Mouse (Mus musculus): ENCODE results near the gene H2afy. TPM values are rescaled to one million over a fixed set of nuclear protein-coding genes. Genes with fewer than 3 reads are reported as not detected.

H2afy gene
- polyA plus RNA-seq, 1 experiment: 56.3 TPM

DNA sequence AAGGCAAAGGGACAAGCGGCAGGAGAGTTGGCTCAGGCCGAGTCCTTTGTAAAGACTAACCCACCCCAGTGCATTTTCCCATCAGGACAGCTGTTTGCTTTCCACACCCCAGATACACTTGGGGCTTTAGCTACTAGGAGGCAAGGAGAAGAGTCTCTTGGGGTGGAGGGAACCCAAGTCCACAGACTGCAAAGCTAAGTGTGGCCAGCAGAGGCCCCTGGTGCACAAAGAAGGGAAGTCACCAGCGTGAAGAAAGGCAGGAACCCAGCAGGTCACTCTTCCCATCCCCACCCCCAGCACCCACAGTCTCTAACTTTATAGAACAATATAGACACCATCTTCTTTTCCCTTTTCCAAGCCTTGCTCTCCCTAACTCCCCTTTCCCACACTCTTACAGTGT, 9.4 kb upstream of the H2afy start:
- Histone ChIP-seq H3K4me1 (ENCODE audit: control insufficient read depth, insufficient read depth, low read length) (peaks cover 10% of the 10 kb centered on the region), H3K36me3 (ENCODE audit: control insufficient read depth, insufficient read depth, low read length) (no peaks in the 10 kb centered on the region), H3K27ac (ENCODE audit: control insufficient read depth, insufficient read depth, low read depth, low read length) (no peak overlapping the region), H3K27me3 (ENCODE audit: control insufficient read depth, insufficient read depth, low read length) (no peaks in the 10 kb centered on the region), H3K4me3 (ENCODE audit: control insufficient read depth, low read depth, low read length) (no peak overlapping the region)
- TF ChIP-seq POLR2A (IDR thresholded peaks at IDR 0.05; ENCODE audit: control insufficient read depth, low read depth, low read length) (no peak), CTCF (IDR thresholded peaks at IDR 0.05; ENCODE audit: control insufficient read depth, insufficient read depth, insufficient replicate concordance, low read depth, low read length) (peak; percentile 28; the same call in 1 of the 2 replicates)

DNA sequence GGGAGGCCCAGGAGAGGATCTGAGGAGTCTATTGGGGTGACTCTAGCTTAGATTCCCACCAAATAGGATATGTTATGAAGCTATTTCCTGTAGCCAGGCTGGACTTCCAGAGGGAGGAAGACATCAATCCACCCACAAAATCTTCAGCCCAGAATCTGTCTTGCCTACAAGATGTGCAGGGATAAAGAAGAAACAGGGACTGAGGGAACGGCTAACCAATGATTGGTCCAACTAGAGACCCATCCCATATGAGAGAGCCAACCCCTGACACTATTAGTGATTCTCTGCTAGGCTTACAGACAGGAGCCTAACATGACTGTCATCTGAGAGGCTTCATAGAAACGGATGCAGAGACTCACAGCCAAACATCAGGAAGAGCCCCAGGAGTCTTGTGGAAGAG, 7.9 kb upstream of the H2afy start:
- Histone ChIP-seq H3K36me3 (ENCODE audit: control insufficient read depth, insufficient read depth, low read length) (no peaks in the 10 kb centered on the region), H3K27me3 (ENCODE audit: control insufficient read depth, insufficient read depth, low read length) (no peaks in the 10 kb centered on the region), H3K4me3 (ENCODE audit: control insufficient read depth, low read depth, low read length) (no peak overlapping the region), H3K27ac (ENCODE audit: control insufficient read depth, insufficient read depth, low read depth, low read length) (no peak overlapping the region), H3K4me1 (ENCODE audit: control insufficient read depth, insufficient read depth, low read length) (peaks cover 10% of the 10 kb centered on the region)
- no peak for TF ChIP-seq CTCF (IDR thresholded peaks at IDR 0.05; ENCODE audit: control insufficient read depth, insufficient read depth, insufficient replicate concordance, low read depth, low read length)
- TF ChIP-seq POLR2A (IDR thresholded peaks at IDR 0.05; ENCODE audit: control insufficient read depth, low read depth, low read length): no peak

DNA sequence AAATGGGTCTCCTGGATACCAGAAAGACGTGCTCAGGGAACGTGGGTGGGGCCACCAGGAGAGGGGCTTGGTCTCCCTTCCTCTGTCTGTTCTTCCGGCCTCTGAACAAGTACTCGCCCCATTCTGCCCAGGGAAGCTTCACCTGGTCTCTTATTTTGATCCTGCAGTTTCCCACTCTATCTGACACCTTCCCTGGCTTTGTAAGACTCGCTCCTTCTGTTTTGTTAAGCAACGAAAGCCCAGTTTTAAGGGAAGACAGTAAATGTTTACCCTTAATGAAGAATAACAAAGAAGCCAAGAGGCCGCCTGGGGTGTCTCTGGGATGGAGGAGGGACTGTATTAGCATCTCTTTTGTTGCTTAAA, 7.0 kb upstream of the H2afy start:
- Histone ChIP-seq H3K36me3 (ENCODE audit: control insufficient read depth, insufficient read depth, low read length) (no peaks in the 10 kb centered on the region), H3K4me1 (ENCODE audit: control insufficient read depth, insufficient read depth, low read length) (peaks cover 10% of the 10 kb centered on the region), H3K27me3 (ENCODE audit: control insufficient read depth, insufficient read depth, low read length) (no peaks in the 10 kb centered on the region), H3K4me3 (ENCODE audit: control insufficient read depth, low read depth, low read length) (no peak overlapping the region), H3K27ac (ENCODE audit: control insufficient read depth, insufficient read depth, low read depth, low read length) (no peak overlapping the region)
- TF ChIP-seq CTCF (IDR thresholded peaks at IDR 0.05; ENCODE audit: control insufficient read depth, insufficient read depth, insufficient replicate concordance, low read depth, low read length): no peak
- no peak for TF ChIP-seq POLR2A (IDR thresholded peaks at IDR 0.05; ENCODE audit: control insufficient read depth, low read depth, low read length)

DNA sequence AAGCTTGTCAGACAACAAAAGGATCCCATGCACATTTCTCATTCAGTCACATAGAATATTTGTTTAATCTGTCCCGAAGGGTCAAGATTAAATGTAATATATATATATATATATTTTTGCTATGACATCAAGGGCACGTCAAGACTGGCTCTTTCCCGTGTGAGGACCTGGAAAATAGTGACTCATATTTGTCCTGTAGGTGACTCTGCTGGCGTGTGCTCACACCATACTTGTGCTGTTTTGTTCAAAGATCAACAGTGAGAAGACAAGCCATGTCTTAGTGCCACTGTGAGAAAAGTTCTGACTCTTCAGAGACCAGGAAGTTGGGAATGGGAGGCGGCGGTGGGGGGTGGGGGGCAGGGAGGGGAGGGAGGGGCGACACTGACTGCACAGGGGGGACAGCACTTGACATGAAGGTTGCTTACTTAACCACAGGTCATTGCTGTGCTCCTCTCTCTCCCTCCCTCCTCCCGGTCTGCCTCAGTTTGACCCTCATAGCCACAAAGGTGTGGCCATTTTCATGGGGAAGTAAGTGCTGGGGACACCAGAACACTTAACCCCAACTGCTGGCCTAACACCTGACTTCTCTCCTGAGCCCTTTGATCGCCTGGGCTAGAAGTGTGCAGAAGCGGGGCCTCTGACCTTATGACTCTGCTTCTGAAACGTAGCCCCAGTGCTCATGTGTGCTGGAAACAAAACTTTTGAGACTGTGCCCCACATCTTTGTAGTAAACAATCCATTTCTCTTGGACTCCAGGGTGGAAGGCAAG, 6.4 kb upstream of the H2afy start:
- H3K4me3 ChIP-seq (ENCODE audit: control insufficient read depth, low read depth, low read length): no peak overlapping the region
- no peaks in the 10 kb centered on the region for H3K36me3 ChIP-seq (ENCODE audit: control insufficient read depth, insufficient read depth, low read length)
- no peaks in the 10 kb centered on the region for H3K27me3 ChIP-seq (ENCODE audit: control insufficient read depth, insufficient read depth, low read length)
- H3K4me1 ChIP-seq (ENCODE audit: control insufficient read depth, insufficient read depth, low read length): peaks cover 8% of the 10 kb centered on the region
- H3K27ac ChIP-seq (ENCODE audit: control insufficient read depth, insufficient read depth, low read depth, low read length): no peak overlapping the region
- TF ChIP-seq POLR2A (IDR thresholded peaks at IDR 0.05; ENCODE audit: control insufficient read depth, low read depth, low read length): no peak
- no peak for TF ChIP-seq CTCF (IDR thresholded peaks at IDR 0.05; ENCODE audit: control insufficient read depth, insufficient read depth, insufficient replicate concordance, low read depth, low read length)

DNA sequence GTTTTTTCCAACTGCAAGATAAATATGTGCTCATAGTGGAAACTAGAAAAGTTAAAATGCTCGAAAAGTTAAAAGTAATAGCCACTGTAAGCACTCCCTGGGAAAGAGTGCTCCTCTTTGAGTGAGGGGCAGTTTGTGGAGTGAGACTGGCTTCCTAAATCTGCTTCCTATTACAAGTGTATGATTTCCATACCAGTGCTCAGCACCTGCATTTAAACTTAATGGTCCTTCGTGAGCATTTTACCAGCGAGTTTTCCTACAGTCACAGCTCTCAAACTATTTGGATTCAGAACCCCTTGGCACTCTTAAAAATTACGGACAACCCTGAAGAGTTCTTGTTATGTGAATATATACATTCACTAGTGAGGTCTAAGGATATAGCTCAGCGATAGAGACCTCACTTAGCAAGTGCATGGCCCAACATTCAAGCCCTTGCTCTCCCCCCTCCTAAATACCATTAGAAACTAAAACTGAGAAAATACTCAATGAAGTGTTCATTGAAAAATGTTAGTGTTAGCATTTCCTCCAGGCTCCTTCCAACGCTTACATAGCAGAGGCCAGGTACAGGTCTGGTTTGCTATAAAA, 3.1 kb upstream of the H2afy start:
- Histone ChIP-seq H3K4me3 (ENCODE audit: control insufficient read depth, low read depth, low read length) (no peak overlapping the region), H3K27ac (ENCODE audit: control insufficient read depth, insufficient read depth, low read depth, low read length) (no peak overlapping the region), H3K27me3 (ENCODE audit: control insufficient read depth, insufficient read depth, low read length) (no peaks in the 10 kb centered on the region), H3K4me1 (ENCODE audit: control insufficient read depth, insufficient read depth, low read length) (peaks cover 10% of the 10 kb centered on the region), H3K36me3 (ENCODE audit: control insufficient read depth, insufficient read depth, low read length) (no peaks in the 10 kb centered on the region)
- no peak for TF ChIP-seq CTCF (IDR thresholded peaks at IDR 0.05; ENCODE audit: control insufficient read depth, insufficient read depth, insufficient replicate concordance, low read depth, low read length)
- TF ChIP-seq POLR2A (IDR thresholded peaks at IDR 0.05; ENCODE audit: control insufficient read depth, low read depth, low read length): no peak

DNA sequence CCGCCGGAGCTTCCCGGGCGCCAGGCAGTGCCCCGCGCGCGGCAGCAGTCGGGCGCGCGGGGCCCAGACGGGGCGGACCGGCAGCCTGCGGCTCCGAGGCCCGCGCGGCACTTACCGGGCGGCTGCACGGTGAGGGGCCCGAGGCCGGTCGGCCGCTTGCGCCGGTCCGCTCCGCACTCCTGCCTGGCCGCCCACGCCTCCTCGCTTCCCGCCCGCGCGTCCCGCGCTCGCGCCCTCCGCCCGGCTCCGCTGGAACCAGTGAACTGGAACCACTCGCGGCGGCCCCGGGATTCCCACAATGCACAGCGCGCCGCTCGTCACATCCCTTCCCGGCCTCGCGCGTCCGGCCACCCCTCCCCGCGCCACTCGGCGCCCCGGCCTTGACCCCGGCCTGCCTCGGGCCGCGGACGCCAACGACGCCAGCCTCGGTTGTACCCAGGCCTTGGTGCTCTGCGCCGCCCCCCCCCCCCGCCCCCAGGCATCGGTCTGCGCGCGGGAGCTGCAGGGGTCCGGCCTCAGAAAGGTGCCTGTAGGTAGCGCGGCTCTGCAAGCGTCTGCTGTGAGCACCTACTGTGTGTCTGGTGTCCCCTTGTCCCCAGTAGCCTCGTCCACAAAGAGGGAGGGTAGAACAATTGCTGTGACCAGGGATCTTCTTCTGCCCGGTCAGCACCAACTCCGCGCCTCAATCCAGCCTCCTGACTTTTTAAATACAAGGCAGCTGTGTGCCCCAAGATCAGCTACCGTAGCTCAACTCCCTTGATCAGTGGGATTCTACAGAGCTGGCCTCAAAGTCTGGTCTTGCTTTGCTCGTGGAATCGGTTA, 719 bp downstream of the H2afy start:
- H3K4me1 ChIP-seq (ENCODE audit: control insufficient read depth, insufficient read depth, low read length): peaks cover 16% of the 10 kb centered on the region
- peak overlapping the region; percentile 90 for H3K27ac ChIP-seq (ENCODE audit: control insufficient read depth, insufficient read depth, low read depth, low read length)
- H3K36me3 ChIP-seq (ENCODE audit: control insufficient read depth, insufficient read depth, low read length): no peaks in the 10 kb centered on the region
- no peaks in the 10 kb centered on the region for H3K27me3 ChIP-seq (ENCODE audit: control insufficient read depth, insufficient read depth, low read length)
- peak overlapping the region; percentile 91 for H3K4me3 ChIP-seq (ENCODE audit: control insufficient read depth, low read depth, low read length)
- TF ChIP-seq POLR2A (IDR thresholded peaks at IDR 0.05; ENCODE audit: control insufficient read depth, low read depth, low read length): peak; percentile 43; the same call in 1 of the 2 replicates
- TF ChIP-seq CTCF (IDR thresholded peaks at IDR 0.05; ENCODE audit: control insufficient read depth, insufficient read depth, insufficient replicate concordance, low read depth, low read length): no peak

DNA sequence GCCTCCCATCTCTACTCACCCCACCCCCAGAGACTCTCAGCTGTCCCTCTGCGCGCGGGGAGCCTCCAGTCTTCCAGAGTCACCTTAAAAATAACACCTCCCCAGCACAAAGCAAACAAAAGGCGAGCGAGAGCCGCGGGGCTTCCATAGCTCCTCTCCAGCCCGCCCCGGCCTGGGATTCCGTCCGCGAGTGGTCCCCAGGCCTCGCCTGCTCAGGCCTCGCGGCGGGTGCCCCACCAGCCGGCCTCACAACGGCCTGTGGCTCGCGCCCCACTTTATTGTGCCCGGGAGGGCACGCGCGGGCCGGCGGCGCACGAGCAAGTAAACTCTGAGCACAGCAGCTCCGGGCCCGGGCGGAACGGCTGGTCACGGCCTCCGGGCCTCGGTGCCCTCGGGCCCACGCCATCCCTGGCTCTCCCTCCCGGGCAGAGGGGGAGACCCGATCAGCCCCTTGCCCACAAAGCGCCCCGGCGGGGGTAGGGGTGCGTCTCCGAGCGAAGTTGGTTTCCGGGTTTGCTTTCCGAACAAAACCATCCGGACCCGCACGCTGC, 1.5 kb downstream of the H2afy start:
- TF ChIP-seq CTCF (IDR thresholded peaks at IDR 0.05; ENCODE audit: control insufficient read depth, insufficient read depth, insufficient replicate concordance, low read depth, low read length) (no peak), POLR2A (IDR thresholded peaks at IDR 0.05; ENCODE audit: control insufficient read depth, low read depth, low read length) (0 out of 2 replicates have a peak, but pooled peaks have one; percentile 30)
- Histone ChIP-seq H3K27me3 (ENCODE audit: control insufficient read depth, insufficient read depth, low read length) (no peaks in the 10 kb centered on the region), H3K27ac (ENCODE audit: control insufficient read depth, insufficient read depth, low read depth, low read length) (peak overlapping the region; percentile 90), H3K36me3 (ENCODE audit: control insufficient read depth, insufficient read depth, low read length) (no peaks in the 10 kb centered on the region), H3K4me1 (ENCODE audit: control insufficient read depth, insufficient read depth, low read length) (peaks cover 16% of the 10 kb centered on the region), H3K4me3 (ENCODE audit: control insufficient read depth, low read depth, low read length) (peak overlapping the region; percentile 91)
